Mouse (Mus musculus) 416B (cell line): ENCODE measurements around the gene Elac2.

Experiments used
- DNase-seq: peaks from one replicate; pipeline ENCODE4 v3.0.0; 2011; ENCODE audit warnings: low read depth

Elac2 gene

DNA sequence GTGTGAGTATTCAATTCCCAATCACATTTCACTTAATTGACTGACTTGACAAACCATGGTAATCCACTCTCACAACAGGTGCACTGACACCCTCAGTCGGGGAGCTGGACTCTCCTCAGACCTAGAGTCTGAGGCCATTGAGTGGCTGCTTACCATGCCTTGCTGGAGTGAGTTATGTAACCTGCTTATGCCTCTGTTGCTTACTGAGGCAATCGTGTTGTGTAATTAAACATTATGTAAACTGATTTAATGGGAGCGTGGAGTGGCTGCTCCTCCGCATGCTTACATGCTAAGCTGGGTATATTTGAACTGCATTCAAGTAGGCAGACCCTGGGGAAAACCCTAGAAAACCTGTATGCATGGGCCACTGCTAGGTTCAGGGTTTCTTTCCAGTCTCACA, 41.9 kb downstream of the Elac2 start:
- DNase-seq, result no peak

DNA sequence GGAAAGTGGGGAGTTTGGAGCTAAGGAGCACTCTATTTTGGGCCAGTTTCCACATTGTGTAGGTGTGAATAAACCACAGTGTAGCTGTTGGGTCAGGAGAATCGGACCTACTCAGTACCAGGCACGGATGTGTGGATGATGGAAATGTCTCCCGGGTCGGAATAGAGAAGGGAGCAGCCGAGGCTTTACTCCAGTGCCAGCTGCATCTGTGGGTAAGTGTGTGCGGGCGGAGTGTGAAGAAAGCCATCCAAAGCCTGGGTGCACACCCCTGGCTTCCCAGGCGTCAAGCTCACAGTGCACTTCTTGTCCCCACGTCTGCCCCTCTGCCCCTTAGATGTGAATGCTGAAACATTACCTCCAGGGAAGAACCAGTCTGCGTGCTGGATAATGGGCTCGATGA, 43.9 kb downstream of the Elac2 start:
- no peak for DNase-seq

DNA sequence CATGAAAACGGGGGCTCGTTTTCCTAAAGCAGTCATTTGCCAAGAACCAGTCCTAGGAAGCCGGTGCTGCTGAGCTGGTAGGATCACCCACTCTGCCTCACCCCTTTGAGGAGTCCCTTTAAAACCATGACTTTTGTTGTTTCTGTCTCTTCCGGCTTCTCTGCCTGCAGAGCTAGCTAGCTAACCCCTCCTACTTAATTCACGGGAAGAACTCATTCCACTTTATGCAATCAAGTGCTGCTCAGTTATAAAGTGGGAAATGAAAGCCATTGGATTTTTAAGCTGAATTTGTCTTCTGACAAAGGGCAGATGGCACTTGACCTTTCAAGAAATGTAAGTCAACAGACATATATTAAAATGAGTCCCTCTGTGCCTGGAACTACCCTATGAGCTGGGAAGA, 49.2 kb downstream of the Elac2 start:
- no peak for DNase-seq

DNA sequence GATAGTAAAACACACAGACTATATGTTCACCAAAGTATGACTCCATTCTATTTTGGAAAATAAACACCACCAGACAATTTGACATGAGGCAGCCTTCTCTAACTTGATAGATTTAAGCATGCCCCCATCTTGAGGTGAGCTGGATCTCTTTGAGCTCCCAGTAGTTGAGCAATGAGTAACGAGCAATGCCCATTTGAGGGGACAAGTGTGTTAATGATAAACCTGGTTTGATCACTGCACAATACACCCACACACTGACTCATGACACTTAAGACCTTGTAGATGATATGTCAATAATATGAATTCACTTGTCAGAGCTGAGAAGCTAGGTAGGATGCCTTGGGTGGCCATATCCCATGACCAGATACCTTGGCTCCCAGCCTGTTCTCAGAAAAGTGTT, 51.4 kb downstream of the Elac2 start:
- no peak for DNase-seq

GRCm38 (mm10) chr11:65032221-65032620, 53.4 kb downstream of the Elac2 start:
- DNase-seq, result no peak

- DNase-seq, result no peak
Measured at GRCm38 (mm10) chr11:65038996-65039395, 60.2 kb downstream of the Elac2 start.

- no peak for DNase-seq
Measured at GRCm38 (mm10) chr11:65039517-65040095, 60.8 kb downstream of the Elac2 start.

GRCm38 (mm10) chr11:65040556-65040955, 61.7 kb downstream of the Elac2 start:
- DNase-seq, result no peak

DNA sequence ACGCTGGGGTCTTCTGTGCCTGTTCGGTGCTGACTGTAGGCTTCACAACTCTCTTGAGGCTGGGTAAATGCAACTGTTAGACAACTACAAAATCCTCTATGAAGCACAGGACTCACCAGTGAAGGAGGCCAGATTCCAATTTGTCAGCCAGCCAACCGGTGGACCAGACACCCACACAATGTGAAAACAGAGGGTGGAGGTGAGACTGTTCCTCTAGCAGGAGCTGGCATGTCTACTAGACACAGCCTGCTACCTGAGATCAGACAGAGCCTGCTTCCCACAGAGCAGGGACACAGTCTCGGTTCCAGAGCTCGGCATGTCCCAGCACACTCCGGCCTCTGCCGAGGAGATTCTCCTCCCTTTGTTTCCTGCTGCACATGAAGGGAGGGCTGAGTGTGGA, 70.3 kb downstream of the Elac2 start:
- DNase-seq, result no peak

DNA sequence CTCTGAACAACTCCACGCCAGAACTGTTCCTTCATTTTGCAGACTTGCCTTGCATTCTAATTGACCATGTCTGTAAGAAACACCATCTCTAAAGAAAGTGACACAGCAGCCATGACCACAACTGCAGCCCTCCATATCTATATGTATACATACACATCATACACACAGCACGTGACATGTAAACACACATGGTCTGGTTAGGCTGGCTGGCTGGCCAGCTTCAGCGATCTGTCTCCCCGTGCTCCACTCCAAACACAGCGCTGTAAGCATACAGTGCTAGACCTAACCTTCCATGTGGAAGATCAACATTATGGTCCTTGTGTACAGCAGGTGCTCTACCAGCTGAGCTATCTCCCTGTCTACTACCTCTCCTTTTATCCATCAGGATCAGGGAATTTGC, 72.0 kb downstream of the Elac2 start:
- no peak for DNase-seq
